Mouse (Mus musculus) forebrain, postnatal 0 days (tissue): ENCODE measurements around the gene Pepd. TPM values are rescaled to one million over a fixed set of nuclear protein-coding genes. Genes with fewer than 3 reads are reported as not detected.

ENCODE experiments used
- ATAC-seq: fragments of 200-750 bp; cut with Nextera tagmentation; 2 replicates; pipeline ENCODE4 v1.8.0; 2017; ENCODE audit warnings: mild to moderate bottlenecking, moderate library complexity
- DNase-seq: peaks from one replicate; pipeline ENCODE4 v3.0.0-alpha.2; 2015
- H3K27ac ChIP-seq: fragments of 300-500 bp; sonication (generic); 2 replicates; pipeline ENCODE4 v1.5.1; 2014; ENCODE audit warnings: low read depth, mild to moderate bottlenecking, antibody characterized with exemption, low read length, moderate library complexity, mixed read lengths
- H3K27me3 ChIP-seq: fragments of 300-500 bp; sonication (generic); 2 replicates; pipeline ENCODE4 v1.6.1; 2014; ENCODE audit warnings: mild to moderate bottlenecking, low read length, mixed read lengths; ENCODE audit not compliant: insufficient read depth
- H3K36me3 ChIP-seq: fragments of 300-500 bp; sonication (generic); 2 replicates; pipeline ENCODE4 v1.6.1; 2014; ENCODE audit warnings: mild to moderate bottlenecking, moderate library complexity; ENCODE audit not compliant: insufficient read depth
- H3K4me1 ChIP-seq: fragments of 300-500 bp; sonication (generic); 2 replicates; pipeline ENCODE4 v1.6.1; 2014; ENCODE audit warnings: antibody characterized with exemption; ENCODE audit not compliant: insufficient read depth
- H3K4me2 ChIP-seq: fragments of 300-500 bp; sonication (generic); 2 replicates; pipeline ENCODE4 v1.6.1; 2014; ENCODE audit warnings: low read depth, mild to moderate bottlenecking, moderate library complexity
- H3K4me3 ChIP-seq: fragments of 300-500 bp; sonication (generic); 2 replicates; pipeline ENCODE4 v1.5.1; 2014; ENCODE audit warnings: low read depth, low read length, mixed read lengths
- H3K9ac ChIP-seq: fragments of 300-500 bp; sonication (generic); 2 replicates; pipeline ENCODE4 v1.6.1; 2014; ENCODE audit warnings: mild to moderate bottlenecking
- H3K9me3 ChIP-seq: fragments of 300-500 bp; sonication (generic); 2 replicates; pipeline ENCODE4 v1.6.1; 2016; ENCODE audit warnings: low read length
- CTCF ChIP-seq: sonication (generic); IDR thresholded peaks from 2 replicates; pipeline ENCODE4 v1.5.1; 2016; ENCODE audit warnings: antibody characterized with exemption, control low read depth, low read depth
- WGBS: fragments of 180-500 bp; shearing (Covaris S2); extraction: QIAGEN DNeasy Blood & Tissue Kit; methylation state at CpG from one replicate; pipeline ENCODE4 v1.1.7; 2014; 5-methylcytosine and 5-hydroxymethylcytosine counted together
- polyA plus RNA-seq: library from polyadenylated mRNA; unstranded; fragments of >200 nt; fragmentation: Nextera tagmentation; extraction: Ambion mirVana; gene quantifications from 2 replicates; pipeline ENCODE4 v1.2.1, GENCODE M21; 2015
- total RNA-seq: library from RNA; depleted of rRNA; stranded (reverse); fragments of >200 nt; gene quantifications from 2 replicates; pipeline ENCODE4 v1.2.3, GENCODE M21; 2014; rRNA removed

Pepd gene
- 41.2 and 52.3 TPM in 2 replicates for total RNA-seq
- polyA plus RNA-seq = 56.7 and 60.4 TPM in 2 replicates

DNA sequence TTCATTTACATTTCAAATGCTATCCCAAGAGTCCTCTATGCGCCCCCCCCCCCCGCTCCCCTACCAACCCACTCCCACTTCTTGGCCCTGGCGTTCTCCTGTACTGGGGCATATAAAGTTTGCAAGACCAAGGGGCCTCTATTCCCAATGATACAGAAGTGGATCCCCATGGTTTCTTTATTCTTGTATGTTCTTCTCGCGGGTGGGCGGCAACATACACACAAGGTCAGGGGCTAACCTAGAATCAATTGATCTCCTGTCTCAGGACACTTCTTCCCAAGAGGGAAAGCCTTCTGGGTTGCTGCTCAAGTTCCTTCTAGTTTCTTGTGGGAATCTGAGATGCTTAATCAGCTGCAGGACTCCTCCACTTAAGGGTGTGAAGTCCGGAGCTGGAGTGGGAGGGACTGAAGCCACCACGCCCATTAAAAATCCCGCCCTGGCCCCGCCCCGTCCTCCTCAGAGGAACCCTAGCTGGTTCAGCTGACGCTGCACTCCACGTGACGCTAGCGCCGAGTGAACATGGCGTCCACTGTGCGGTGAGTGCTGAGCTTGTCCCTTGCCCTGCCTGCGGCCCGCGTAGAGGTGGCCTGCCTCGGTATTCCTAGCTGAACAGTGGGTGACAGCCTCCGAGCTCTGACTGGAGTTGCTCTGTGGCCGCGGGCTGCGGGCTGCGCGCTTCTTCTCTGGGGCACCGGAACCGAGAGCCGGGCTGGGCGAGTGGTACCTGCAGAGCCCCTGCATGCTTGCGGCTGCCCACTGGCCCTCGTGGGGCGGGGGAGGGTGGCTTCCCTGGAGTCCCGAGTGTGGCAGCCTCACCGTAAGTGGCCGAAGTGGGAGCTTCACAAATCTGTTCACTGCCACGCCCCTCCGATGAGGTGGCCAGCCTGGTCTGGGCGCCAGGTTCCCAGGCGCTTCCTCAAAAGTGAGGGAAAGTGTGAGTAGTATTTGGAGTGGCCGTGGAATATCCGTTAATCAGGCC is at the start of gene Pepd:
Gene Pepd, plus strand, starts transcription at position 461 of the 979 bp plus-strand sequence.
- ATAC-seq (peak; percentile 96), DNase-seq (peak; percentile 87)
- Histone ChIP-seq H3K4me3 (peak within 1 kb of the TSS; percentile 82), H3K9ac (peak within 1 kb of the TSS; percentile 65), H3K27ac (no peak within 1 kb of the TSS), H3K4me2 (peak within 1 kb of the TSS; percentile 93), H3K27me3 (no peaks in the 10 kb centered on the region), H3K9me3 (no peaks in the 10 kb centered on the region), H3K4me1 (0 out of 2 replicates have a peak, but pooled peaks cover 4% of the 10 kb centered on the region), H3K36me3 (no peaks in the 10 kb centered on the region)
- WGBS = 8% methylated on average over 44 of the region's 44 CpGs
- TF ChIP-seq CTCF = peak; percentile 14; the same call in 1 of the 2 replicates

- Histone ChIP-seq H3K4me1 (peaks cover 4% of the 10 kb centered on the region; the same call in 1 of the 2 replicates), H3K9ac (no peak overlapping the region), H3K4me3 (no peak overlapping the region), H3K27me3 (no peaks in the 10 kb centered on the region), H3K27ac (no peak overlapping the region), H3K9me3 (no peaks in the 10 kb centered on the region), H3K4me2 (no peak overlapping the region), H3K36me3 (no peaks in the 10 kb centered on the region)
- ATAC-seq = no peak
- no peak for DNase-seq
- TF ChIP-seq CTCF = no peak
- 51% methylated on average over 6 of the region's 6 CpGs for WGBS
Measured at GRCm38 (mm10) chr7:34867289-34867688, 44.9 kb upstream of the Pepd start.

GRCm38 (mm10) chr7:34869693-34870092 is 42.5 kb upstream of the Pepd start:
- H3K9ac ChIP-seq = no peak overlapping the region
- peak overlapping the region; percentile 38 for H3K4me2 ChIP-seq
- H3K4me1 ChIP-seq = peaks cover 4% of the 10 kb centered on the region; the same call in 1 of the 2 replicates
- H3K9me3 ChIP-seq = no peaks in the 10 kb centered on the region
- peak; percentile 94 for ATAC-seq
- no peak overlapping the region for H3K4me3 ChIP-seq
- no peaks in the 10 kb centered on the region for H3K27me3 ChIP-seq
- H3K27ac ChIP-seq = no peak overlapping the region; the same call in 1 of the 2 replicates
- no peak for TF ChIP-seq CTCF
- 15% methylated on average over 13 of the region's 13 CpGs for WGBS
- H3K36me3 ChIP-seq = no peaks in the 10 kb centered on the region
- DNase-seq = peak; percentile 80

DNA sequence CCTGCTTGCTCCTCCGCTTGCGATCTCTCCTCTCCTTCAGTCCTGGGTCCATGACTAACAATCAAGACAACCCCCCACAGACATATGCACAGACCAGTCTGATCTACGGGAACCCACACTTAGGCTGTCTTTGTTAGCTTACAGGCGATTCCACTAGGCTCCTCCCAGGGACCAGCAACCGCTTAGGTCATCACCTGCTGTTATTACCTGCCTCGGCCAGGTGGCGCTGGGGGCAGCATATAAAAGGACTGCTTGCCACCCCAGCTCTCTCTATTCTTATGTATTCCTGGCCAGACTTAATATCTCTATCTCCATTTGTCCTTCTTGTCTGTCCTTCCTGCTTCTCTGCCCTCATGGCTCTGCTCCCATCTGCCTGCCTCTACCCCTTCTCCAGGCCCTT is 35.4 kb upstream of the Pepd start:
- no peak for DNase-seq
- Histone ChIP-seq H3K4me1 (no peaks in the 10 kb centered on the region), H3K4me2 (no peak overlapping the region), H3K4me3 (no peak overlapping the region), H3K9me3 (no peaks in the 10 kb centered on the region), H3K27me3 (no peaks in the 10 kb centered on the region), H3K9ac (no peak overlapping the region), H3K27ac (no peak overlapping the region), H3K36me3 (no peaks in the 10 kb centered on the region)
- TF ChIP-seq CTCF = no peak
- 66% methylated on average over 7 of the region's 7 CpGs for WGBS
- ATAC-seq = no peak

GRCm38 (mm10) chr7:34877820-34878219 is 34.4 kb upstream of the Pepd start:
- H3K27ac ChIP-seq = no peak overlapping the region
- H3K4me3 ChIP-seq = no peak overlapping the region
- no peaks in the 10 kb centered on the region for H3K27me3 ChIP-seq
- WGBS = 42% methylated on average over 7 of the region's 7 CpGs
- H3K9me3 ChIP-seq = no peaks in the 10 kb centered on the region
- H3K36me3 ChIP-seq = no peaks in the 10 kb centered on the region
- H3K4me2 ChIP-seq = no peak overlapping the region
- peak; percentile 46 for DNase-seq
- H3K4me1 ChIP-seq = no peaks in the 10 kb centered on the region
- no peak for ATAC-seq
- H3K9ac ChIP-seq = no peak overlapping the region
- no peak for TF ChIP-seq CTCF

GRCm38 (mm10) chr7:34888441-34888840 is 23.7 kb upstream of the Pepd start:
- no peaks in the 10 kb centered on the region for H3K9me3 ChIP-seq
- H3K4me1 ChIP-seq = 0 out of 2 replicates have a peak, but pooled peaks cover 3% of the 10 kb centered on the region
- no peak overlapping the region for H3K4me2 ChIP-seq
- 73% methylated on average over 6 of the region's 6 CpGs for WGBS
- no peak overlapping the region for H3K9ac ChIP-seq
- ATAC-seq (peak; percentile 13; the same call in 1 of the 2 replicates), DNase-seq (no peak)
- no peak overlapping the region for H3K4me3 ChIP-seq
- no peak overlapping the region for H3K27ac ChIP-seq
- no peak for TF ChIP-seq CTCF
- no peaks in the 10 kb centered on the region for H3K27me3 ChIP-seq
- no peaks in the 10 kb centered on the region for H3K36me3 ChIP-seq

DNA sequence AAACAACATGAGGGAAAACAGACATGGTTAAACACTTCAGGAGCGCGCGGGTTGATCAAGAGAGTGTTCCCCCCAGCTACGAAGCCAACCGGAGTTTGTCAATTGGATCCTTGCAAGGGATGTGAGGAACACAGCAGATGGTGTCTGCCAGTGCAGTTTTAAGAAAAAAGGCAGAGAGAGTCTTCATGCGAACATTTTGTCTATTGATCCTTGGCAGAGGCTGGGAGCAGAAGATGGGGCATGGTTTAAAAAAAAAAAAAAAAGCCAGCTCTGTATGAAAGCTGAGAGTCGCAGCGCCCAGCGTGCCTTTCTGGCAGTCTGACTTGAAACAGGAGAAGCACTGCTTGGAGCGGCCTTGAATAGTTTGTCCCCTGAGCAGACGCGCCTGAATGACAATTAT is 23.3 kb upstream of the Pepd start:
- DNase-seq = peak; percentile 73
- ATAC-seq = peak; percentile 88
- 36% methylated on average over 12 of the region's 12 CpGs for WGBS
- Histone ChIP-seq H3K4me3 (no peak overlapping the region), H3K4me1 (0 out of 2 replicates have a peak, but pooled peaks cover 3% of the 10 kb centered on the region), H3K36me3 (no peaks in the 10 kb centered on the region), H3K27me3 (no peaks in the 10 kb centered on the region), H3K4me2 (no peak overlapping the region), H3K9ac (no peak overlapping the region), H3K27ac (no peak overlapping the region), H3K9me3 (no peaks in the 10 kb centered on the region)
- TF ChIP-seq CTCF = no peak
